Mouse (Mus musculus) central nervous system, embryonic 18 days (tissue): ENCODE data around the gene Mcts1. TPM values are rescaled to one million over a fixed set of nuclear protein-coding genes. Genes with fewer than 3 reads are reported as not detected.

ENCODE experiments used
- polyA plus RNA-seq: library from polyadenylated mRNA; depleted of rRNA; stranded (reverse); fragments of >200 nt; gene quantifications from 2 replicates; pipeline ENCODE4 v1.2.3, GENCODE M21; 2012; rRNA removed

Mcts1 gene
- polyA plus RNA-seq: 115 and 123 TPM in 2 replicates

GRCm38 (mm10) chrX:38600177-38600994 is at the start of gene Mcts1:
TSS of gene Mcts1 (plus strand) at chrX:38600578.

GRCm38 (mm10) chrX:38576078-38576477 is 24.3 kb upstream of the Mcts1 start, which contains the start of gene Cul4b:
TSS of gene Cul4b (minus strand) at chrX:38576196.

GRCm38 (mm10) chrX:38634801-38635637 is 34.6 kb downstream of the Mcts1 start, which contains the start of gene C1galt1c1:
TSS of gene C1galt1c1 (minus strand) at chrX:38635087.

Other genes starting within 250 kb of the Mcts1 start
- 37.5 and 41.0 TPM in 2 replicates for gene Lamp2, start 144.1 kb upstream of the Mcts1 start, polyA plus RNA-seq
- gene Cul4b, start 24.4 kb upstream of the Mcts1 start, polyA plus RNA-seq: 18.6 and 19.6 TPM in 2 replicates
- 23.7 and 28.4 TPM in 2 replicates for gene C1galt1c1, start 34.5 kb downstream of the Mcts1 start, polyA plus RNA-seq
- 0.06 and 0.09 TPM in 2 replicates for gene 6030498E09Rik, start 172.1 kb downstream of the Mcts1 start, polyA plus RNA-seq